8 mouse cellular contexts compared by ENCODE assay signal in the genomic region with DNA sequence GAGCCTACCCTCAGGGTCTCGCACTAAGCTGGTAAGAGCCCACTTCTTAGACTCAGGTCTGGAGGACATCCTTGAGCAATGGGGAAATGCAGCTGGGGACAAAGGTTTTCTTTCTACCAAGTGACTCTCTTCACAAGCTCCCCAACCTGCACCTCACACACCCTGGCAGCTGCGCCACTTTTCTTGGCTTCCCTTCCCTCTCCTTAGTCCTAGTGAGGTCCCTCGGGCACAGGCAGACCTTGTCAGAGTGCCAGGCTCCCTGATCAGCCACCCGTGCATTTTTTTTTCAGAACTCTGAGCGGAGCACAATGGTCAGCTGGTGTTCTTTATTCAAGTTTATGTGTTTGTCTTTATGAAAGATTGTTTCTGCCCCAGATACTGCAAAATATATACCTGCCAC.
DNase-seq lines count a peak whose midpoint lies in the region; ATAC-seq and TF ChIP-seq lines count a peak whose summit lies in the region.

No protein-coding gene starts in this region.

- no peak for TF ChIP-seq POLR2A in cortical plate, adult 2 months (IDR thresholded peaks at IDR 0.05; ENCODE audit: extremely low read depth, insufficient read depth, low read length)

- peak; percentile 69 for ATAC-seq in forebrain, embryonic 13.5 days
- no peak for ATAC-seq in forebrain, embryonic 11.5 days (replicated peaks; ENCODE audit: low FRiP score)
- peak; percentile 35; the same call in 1 of the 2 replicates for ATAC-seq in midbrain, embryonic 13.5 days
- no peak for ATAC-seq in midbrain, embryonic 15.5 days (replicated peaks)
- no peak for ATAC-seq in neural tube, embryonic 15.5 days (ENCODE audit: low FRiP score)

- H3K4me3 ChIP-seq in forebrain, embryonic 13.5 days: no peak overlapping the region
- H3K4me3 ChIP-seq in forebrain, embryonic 11.5 days (ENCODE audit: low read depth, low read length): no peak overlapping the region
- no peak overlapping the region for H3K4me3 ChIP-seq in midbrain, embryonic 13.5 days (replicated peaks)
- H3K4me3 ChIP-seq in midbrain, embryonic 15.5 days: no peak overlapping the region
- H3K4me3 ChIP-seq in cortical plate, adult 2 months (ENCODE audit: insufficient read depth, low read length): no peak overlapping the region
- no peak overlapping the region for H3K4me3 ChIP-seq in neural tube, embryonic 15.5 days (replicated peaks)

- peaks cover 36% of the 10 kb centered on the region for H3K4me1 ChIP-seq in forebrain, embryonic 13.5 days
- H3K4me1 ChIP-seq in forebrain, embryonic 11.5 days (replicated peaks; ENCODE audit: control insufficient read depth, insufficient read depth, low read length): no peaks in the 10 kb centered on the region
- H3K4me1 ChIP-seq in midbrain, embryonic 13.5 days (replicated peaks): peaks cover 15% of the 10 kb centered on the region
- H3K4me1 ChIP-seq in midbrain, embryonic 15.5 days: peaks cover 22% of the 10 kb centered on the region
- peaks cover 34% of the 10 kb centered on the region for H3K4me1 ChIP-seq in cortical plate, adult 2 months (ENCODE audit: control insufficient read depth, insufficient read depth, low read length)
- peaks cover 30% of the 10 kb centered on the region for H3K4me1 ChIP-seq in neural tube, embryonic 15.5 days

- no peak overlapping the region for H3K4me2 ChIP-seq in forebrain, embryonic 13.5 days
- H3K4me2 ChIP-seq in forebrain, embryonic 11.5 days (ENCODE audit: low read depth, low read length, severe bottlenecking): no peak overlapping the region
- no peak overlapping the region for H3K4me2 ChIP-seq in midbrain, embryonic 13.5 days (replicated peaks)
- no peak overlapping the region; the same call in 1 of the 2 replicates for H3K4me2 ChIP-seq in midbrain, embryonic 15.5 days
- no peak overlapping the region for H3K4me2 ChIP-seq in neural tube, embryonic 15.5 days

- WGBS in forebrain, embryonic 13.5 days: 41% methylated on average over 5 of the region's 5 CpGs
- WGBS in forebrain, embryonic 11.5 days: 82% methylated on average over 5 of the region's 5 CpGs
- 61% methylated on average over 5 of the region's 5 CpGs for WGBS in midbrain, embryonic 13.5 days
- 55% methylated on average over 5 of the region's 5 CpGs for WGBS in midbrain, embryonic 15.5 days
- WGBS in neural tube, embryonic 15.5 days: 46% methylated on average over 5 of the region's 5 CpGs

- no peak for TF ChIP-seq CTCF in cortical plate, adult 2 months (IDR thresholded peaks at IDR 0.05; ENCODE audit: extremely low read depth, insufficient read depth, low read length)

- DNase-seq in forebrain, embryonic 11.5 days (ENCODE audit: low spot score): no peak
- DNase-seq in frontal cortex, postnatal 14 days (ENCODE audit: low spot score in 2 of 2): no peak
- DNase-seq in layer of hippocampus, adult 11-12 months (ENCODE audit: low spot score): no peak

- H3K9me3 ChIP-seq in forebrain, embryonic 13.5 days (replicated peaks): no peaks in the 10 kb centered on the region
- no peaks in the 10 kb centered on the region for H3K9me3 ChIP-seq in forebrain, embryonic 11.5 days (ENCODE audit: control insufficient read depth, low read length)
- no peaks in the 10 kb centered on the region for H3K9me3 ChIP-seq in midbrain, embryonic 13.5 days
- no peaks in the 10 kb centered on the region for H3K9me3 ChIP-seq in midbrain, embryonic 15.5 days
- no peaks in the 10 kb centered on the region for H3K9me3 ChIP-seq in neural tube, embryonic 15.5 days (replicated peaks)

- H3K27me3 ChIP-seq in forebrain, embryonic 13.5 days: no peaks in the 10 kb centered on the region
- no peaks in the 10 kb centered on the region for H3K27me3 ChIP-seq in forebrain, embryonic 11.5 days (ENCODE audit: control insufficient read depth, insufficient read depth, low read length)
- H3K27me3 ChIP-seq in midbrain, embryonic 13.5 days: no peaks in the 10 kb centered on the region
- H3K27me3 ChIP-seq in midbrain, embryonic 15.5 days (replicated peaks): no peaks in the 10 kb centered on the region
- no peaks in the 10 kb centered on the region for H3K27me3 ChIP-seq in neural tube, embryonic 15.5 days (replicated peaks)

- H3K9ac ChIP-seq in forebrain, embryonic 13.5 days: no peak overlapping the region
- no peak overlapping the region for H3K9ac ChIP-seq in forebrain, embryonic 11.5 days (ENCODE audit: low read length)
- H3K9ac ChIP-seq in midbrain, embryonic 13.5 days (replicated peaks): no peak overlapping the region
- H3K9ac ChIP-seq in midbrain, embryonic 15.5 days: no peak overlapping the region
- no peak overlapping the region for H3K9ac ChIP-seq in neural tube, embryonic 15.5 days (replicated peaks)

- H3K36me3 ChIP-seq in forebrain, embryonic 13.5 days (ENCODE audit: poor library complexity, severe bottlenecking): 0 out of 2 replicates have a peak, but pooled peaks cover 10% of the 10 kb centered on the region
- no peaks in the 10 kb centered on the region for H3K36me3 ChIP-seq in forebrain, embryonic 11.5 days (ENCODE audit: control insufficient read depth, insufficient read depth, low read length)
- peaks cover 8% of the 10 kb centered on the region; the same call in 1 of the 2 replicates for H3K36me3 ChIP-seq in midbrain, embryonic 13.5 days
- H3K36me3 ChIP-seq in midbrain, embryonic 15.5 days (replicated peaks): no peaks in the 10 kb centered on the region
- H3K36me3 ChIP-seq in neural tube, embryonic 15.5 days: peaks cover 11% of the 10 kb centered on the region

- peak overlapping the region; percentile 63 for H3K27ac ChIP-seq in forebrain, embryonic 13.5 days
- H3K27ac ChIP-seq in forebrain, embryonic 11.5 days (ENCODE audit: low read depth, low read length): no peak overlapping the region
- no peak overlapping the region for H3K27ac ChIP-seq in midbrain, embryonic 13.5 days
- H3K27ac ChIP-seq in midbrain, embryonic 15.5 days: no peak overlapping the region
- H3K27ac ChIP-seq in cortical plate, adult 2 months (ENCODE audit: insufficient read depth, low read length): peak overlapping the region; percentile 75
- peak overlapping the region; percentile 37 for H3K27ac ChIP-seq in neural tube, embryonic 15.5 days (replicated peaks)

Comparison
In these comparisons a context has a peak if more than half of its experiments do, and no peak if none do; other contexts are left out.
1. ATAC-seq: peak in forebrain, embryonic 13.5 days (single experiment) and midbrain, embryonic 13.5 days (single experiment); none in forebrain, embryonic 11.5 days (single experiment), midbrain, embryonic 15.5 days (single experiment) and neural tube, embryonic 15.5 days (single experiment).
2. H3K27ac ChIP-seq: peak in forebrain, embryonic 13.5 days (single experiment), cortical plate, adult 2 months (single experiment) and neural tube, embryonic 15.5 days (single experiment); none in forebrain, embryonic 11.5 days (single experiment), midbrain, embryonic 13.5 days (single experiment) and midbrain, embryonic 15.5 days (single experiment).